Mouse (Mus musculus) kidney, postnatal 10 days (tissue): ENCODE data around the gene Spaar.
A peak's percentile ranks its signal among the peaks of the same experiment; 100 is the strongest.
"Not testable (repeated sequence)": the region's sequence is repeated elsewhere in the genome, so short reads cannot be mapped to it uniquely, and the experiment has no call there.

Source experiments
- DNase-seq: peaks from one replicate; pipeline ENCODE4 v3.0.0; 2021; ENCODE audit warnings: mixed read lengths

The Spaar gene

GRCm38 (mm10) chr4:43729126-43729525 is 708 bp upstream of the Spaar start:
- DNase-seq: no peak

DNA sequence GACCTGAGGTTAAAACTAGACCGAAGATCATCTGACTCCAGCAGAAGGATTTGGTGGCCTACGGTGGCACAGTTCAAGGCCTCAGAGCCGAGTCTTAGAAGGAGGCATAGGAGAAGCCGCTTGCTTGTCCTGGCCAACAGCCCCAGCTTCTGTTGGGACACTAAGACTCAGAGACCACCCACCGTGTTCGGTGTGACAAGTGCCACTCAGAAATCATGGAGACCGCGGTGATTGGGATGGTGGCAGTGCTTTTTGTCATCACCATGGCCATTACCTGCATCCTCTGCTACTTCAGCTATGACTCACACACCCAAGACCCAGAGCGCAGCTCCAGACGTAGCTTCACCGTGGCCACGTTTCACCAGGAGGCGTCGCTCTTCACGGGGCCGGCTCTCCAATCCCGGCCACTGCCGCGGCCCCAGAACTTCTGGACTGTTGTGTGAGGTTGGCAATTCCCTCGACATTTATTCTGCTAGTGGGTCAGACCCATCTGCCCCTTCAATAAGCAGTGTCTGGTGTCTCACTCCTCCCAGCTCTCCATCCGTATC is 990 bp downstream of the Spaar start:
- no peak for DNase-seq

DNA sequence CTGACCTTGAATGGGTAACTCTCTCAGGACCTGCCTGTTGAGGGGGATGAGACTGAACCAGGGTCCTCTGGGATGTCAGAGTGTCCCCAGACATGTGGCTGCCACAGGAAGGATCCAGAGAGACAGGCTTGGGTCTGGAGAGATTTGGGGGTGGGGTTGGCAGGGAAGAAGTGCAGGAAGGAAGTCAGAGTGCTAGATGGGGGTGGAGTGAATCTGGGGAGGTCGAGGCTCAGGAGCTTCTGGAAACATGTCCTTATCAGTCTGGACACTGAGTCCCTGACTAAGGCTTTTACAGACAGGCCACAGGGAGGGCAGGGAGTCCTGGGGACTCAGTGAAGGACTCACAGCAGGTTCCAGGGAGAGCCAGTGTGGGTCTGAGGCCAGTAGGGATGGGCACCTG is 2.3 kb downstream of the Spaar start:
- no peak for DNase-seq

- no peak for DNase-seq
Observed at GRCm38 (mm10) chr4:43733186-43733585, 3.4 kb downstream of the Spaar start.

DNA sequence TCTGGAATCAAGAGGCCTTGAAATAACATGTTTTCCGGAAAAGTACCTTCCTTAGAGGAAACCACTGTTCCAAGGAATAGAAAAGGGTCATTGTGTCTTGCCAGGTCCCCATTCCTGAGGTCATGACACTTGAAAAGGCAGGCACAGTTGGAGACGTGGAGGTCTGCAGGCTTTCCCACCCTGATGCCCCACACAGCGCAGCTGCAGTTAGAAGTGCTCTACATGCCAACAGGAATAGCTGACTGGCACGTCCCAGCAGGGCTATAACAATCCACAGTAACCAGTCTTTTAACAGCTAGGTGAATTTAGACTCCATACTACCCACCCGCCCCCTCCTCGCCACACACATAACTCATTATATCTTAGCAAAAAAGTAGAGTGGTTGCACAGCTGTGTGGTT is 7.3 kb downstream of the Spaar start:
- DNase-seq: no peak

GRCm38 (mm10) chr4:43738989-43739674 is 9.3 kb downstream of the Spaar start:
- DNase-seq: no peak

GRCm38 (mm10) chr4:43741526-43741925 is 11.7 kb downstream of the Spaar start:
- no peak for DNase-seq

DNA sequence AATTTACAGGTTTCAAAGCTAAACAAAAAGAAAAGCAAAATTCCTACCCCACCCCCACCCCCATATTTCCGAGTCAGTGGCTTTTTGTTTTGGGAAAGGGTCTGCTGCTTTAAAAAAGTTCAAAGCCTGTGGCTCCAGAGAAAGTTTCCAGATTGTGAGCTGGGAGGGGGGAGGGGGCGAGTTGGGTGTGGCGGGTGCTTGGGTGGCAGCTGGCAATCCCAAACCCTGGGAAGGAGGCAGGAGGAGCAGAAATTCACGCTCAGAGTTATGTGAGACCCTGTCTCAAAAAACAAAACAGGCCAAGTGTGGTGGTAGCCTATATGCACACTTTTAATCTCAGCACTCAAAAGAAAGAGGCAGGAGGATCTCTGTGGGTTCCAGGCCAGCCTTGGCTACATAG is 12.8 kb downstream of the Spaar start:
- DNase-seq: no peak

- peak; percentile 62 for DNase-seq
Observed at GRCm38 (mm10) chr4:43743099-43743498, 13.3 kb downstream of the Spaar start.

GRCm38 (mm10) chr4:43745187-43745586 is 15.4 kb downstream of the Spaar start:
- no peak for DNase-seq

DNA sequence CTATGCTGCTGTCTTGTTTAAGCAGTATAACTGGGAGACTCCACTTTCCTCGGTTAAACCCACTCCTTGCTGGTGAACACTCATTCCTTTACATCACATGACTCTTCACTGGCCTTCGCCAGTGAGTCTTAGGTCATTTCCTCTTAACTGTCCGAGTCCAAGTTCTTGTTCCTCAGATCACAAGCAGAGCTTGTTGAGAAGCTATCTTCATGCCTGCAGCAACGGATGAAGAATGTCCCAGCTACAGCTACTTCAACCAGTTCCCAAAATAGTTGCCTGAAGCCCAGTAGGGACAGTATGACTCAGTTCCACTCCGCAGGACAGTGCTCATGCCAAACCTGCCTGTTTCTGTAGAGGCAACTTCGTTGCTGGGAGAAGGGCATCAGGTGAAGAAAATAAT is 27.4 kb downstream of the Spaar start:
- no peak for DNase-seq

DNA sequence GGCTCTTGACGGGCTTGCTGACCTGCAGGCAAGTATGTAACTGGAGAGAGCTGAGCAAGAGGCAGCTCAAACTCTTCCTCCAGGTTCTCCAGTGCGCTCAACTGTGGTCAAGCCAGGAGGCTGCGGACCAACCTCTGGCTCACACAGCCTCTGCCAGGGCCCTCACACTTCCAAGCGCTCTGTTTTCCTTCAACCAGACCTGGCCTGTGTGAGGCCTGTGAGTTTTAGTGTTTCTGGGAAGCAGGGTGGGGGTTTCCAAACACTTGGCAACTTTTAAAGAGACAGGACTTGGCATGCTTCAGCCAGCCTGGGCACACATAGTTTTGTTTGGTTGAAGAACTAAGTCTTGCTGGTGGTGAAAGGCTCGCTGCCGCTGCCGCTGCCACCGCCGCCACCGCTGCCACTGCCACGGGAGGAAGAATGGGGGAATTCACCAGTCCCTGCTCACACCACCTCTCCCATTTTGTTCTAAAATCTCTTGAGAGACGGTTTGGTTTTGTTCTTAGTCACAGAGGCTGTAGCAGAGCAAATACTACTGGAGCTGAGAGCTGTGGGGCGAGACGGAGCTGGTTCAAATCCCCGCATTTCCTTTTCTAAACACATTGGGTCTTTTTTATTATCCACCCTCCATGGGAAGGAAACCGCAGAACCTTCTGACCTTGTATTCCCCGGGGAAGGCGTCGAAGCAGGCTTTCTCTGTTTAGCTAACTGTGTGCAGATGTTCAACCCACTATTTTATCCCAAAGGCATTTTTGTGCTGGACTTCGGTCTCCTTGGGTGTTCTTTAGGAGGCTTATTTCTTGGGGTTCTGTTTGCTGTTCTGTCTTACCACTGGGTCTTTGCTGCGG is 30.0 kb downstream of the Spaar start:
- DNase-seq: peak; percentile 70

DNA sequence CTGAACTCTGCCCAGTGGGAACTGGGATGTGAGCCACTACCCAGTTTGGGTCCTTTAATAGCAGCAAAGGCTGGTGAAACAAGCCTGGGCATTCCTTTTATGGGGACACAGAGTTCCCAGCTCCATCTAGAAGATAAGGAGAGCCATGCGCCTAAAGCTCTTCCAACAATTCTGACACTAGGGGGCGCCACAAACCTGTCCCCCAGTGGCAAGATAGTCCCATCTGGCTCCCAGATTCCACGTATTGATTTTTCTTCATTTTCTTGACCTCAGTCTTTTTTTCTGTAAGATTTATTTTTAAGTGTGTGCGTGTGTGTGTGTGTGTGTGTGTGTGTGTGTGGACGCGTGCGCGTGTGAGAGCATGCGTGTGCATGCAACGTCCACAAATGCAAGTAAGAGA is 30.6 kb downstream of the Spaar start:
- DNase-seq: peak; percentile 63

DNA sequence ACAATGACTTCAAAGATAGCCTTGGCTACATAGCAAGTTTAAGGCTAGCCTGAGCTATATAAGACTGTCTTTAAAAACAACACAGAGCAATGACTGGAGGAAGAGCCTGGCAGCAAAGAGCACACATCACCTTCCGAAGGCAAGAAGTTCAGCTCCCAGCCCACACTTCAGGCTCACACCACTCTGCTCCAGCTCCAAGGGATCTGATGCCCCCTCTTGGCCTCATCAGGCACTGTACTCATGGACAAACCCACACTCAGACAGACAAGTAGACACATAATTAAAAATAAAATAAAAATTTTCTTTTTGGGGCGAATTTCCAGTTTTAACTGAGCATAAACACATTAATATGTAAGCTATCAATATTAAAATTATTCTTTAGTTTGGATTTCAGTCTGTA is 31.5 kb downstream of the Spaar start:
- DNase-seq: no peak

DNA sequence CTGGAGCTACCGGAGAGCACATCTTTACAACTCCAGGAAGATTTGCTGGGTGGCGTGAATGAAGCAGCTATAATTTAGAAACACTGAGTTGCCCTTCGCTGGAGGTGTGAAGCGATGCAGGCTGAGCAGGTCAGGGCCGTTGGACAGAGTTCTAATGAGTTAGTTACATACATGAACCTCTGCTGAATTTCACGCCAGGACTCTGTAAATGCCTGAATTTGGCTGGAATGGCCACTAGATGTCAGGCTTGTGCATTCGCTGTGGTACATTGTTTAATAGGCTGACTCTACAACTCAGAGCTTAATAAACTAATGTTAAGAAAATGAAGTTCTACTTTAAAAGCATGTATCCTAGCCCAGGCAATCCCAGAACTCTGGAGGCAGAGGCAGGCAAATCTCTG is 33.6 kb downstream of the Spaar start:
- DNase-seq: peak; percentile 77

- DNase-seq: no peak
Observed at GRCm38 (mm10) chr4:43768341-43768740, 38.5 kb downstream of the Spaar start.

- DNase-seq: no peak
Observed at GRCm38 (mm10) chr4:43769374-43769773, 39.5 kb downstream of the Spaar start.

GRCm38 (mm10) chr4:43770909-43771308 is 41.1 kb downstream of the Spaar start, which contains the start of gene Olfr159:
TSS of gene Olfr159 (minus strand) at chr4:43771009.
- no peak for DNase-seq

- DNase-seq: no peak
Observed at GRCm38 (mm10) chr4:43771626-43772025, 41.8 kb downstream of the Spaar start.

DNA sequence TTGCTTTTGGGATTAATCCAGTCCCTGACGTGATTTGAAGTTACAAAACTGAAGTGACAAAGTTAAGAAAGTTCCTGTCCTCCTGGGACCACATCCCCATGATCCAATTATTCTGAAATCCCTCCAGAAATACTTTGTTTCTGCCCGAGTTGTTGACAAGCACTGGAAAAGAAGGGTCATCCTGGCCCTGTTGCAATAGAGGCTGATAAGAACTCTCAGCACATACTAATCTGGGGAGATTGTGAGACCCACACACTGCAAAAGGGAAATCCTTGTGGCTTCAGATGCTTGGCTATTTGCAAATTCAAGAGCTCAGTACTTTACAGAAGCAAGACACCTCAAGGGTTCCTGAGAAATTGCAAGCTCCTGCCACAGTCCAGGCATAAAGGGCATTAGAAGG is 42.5 kb downstream of the Spaar start:
- DNase-seq: no peak

DNA sequence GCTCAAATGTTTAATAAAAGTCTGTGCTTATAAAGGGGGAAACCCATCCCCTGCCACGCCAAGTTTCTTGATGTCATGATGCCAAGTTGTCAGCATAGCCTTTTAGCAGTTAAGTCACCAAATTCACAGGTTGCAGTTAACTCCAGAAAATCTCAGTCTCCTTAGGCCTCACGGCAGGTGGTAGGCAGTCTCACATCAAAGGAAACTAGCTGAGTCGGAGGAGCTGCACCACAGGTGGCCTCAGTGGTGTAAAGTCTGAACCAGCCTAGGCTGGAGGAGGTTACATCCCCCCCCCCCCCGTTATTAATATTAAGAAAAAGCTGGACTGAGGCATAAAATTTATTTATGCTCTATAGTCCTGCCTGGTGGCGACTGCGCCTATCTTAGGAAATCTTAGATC is 65.5 kb downstream of the Spaar start:
- DNase-seq: no peak

DNA sequence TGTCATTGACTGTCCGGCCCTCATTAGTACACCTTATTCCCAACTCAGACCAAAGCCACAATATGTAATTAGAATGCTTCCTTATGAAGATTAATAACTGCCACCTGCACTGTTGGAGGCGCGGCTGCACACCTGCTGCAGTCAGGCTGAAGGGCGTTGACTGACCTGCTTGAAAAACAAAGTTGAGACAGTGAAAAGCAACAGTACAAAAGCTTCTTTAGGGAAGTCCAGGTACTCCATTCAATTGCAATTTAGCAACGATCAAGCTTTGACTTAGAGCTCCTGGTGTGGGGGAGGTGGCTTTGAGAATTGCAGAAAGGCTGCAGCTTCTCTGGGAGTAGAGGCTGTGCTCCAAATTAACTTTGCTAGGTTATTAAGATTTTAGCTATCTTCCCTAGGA is 66.0 kb downstream of the Spaar start:
- DNase-seq: not testable (repeated sequence)

DNA sequence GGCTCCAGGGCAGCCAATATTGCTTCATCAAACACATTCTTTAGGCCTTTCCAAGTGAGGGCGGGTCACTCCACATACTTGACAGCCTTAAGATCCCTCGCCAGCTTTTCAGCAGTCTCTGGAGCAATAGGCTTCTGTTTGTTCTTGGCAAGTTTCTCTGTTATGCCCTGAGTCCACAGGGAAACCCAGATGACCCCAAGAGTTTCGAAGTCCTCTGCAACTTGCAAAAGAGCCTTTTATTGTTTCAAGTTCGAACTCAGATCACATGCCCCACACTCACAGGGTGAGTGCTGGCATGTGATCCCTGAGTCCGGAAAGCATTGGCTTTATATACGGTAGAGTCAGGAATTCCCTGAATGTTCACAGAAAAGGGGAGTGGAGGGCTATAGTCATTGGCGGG is 69.1 kb downstream of the Spaar start:
- DNase-seq: no peak
